Mouse (Mus musculus) adrenal gland, adult (tissue): Measurements from ENCODE around the gene Tesk2.
A peak's percentile ranks its signal among the peaks of the same experiment; 100 is the strongest.
"Not testable (repeated sequence)": the region's sequence is repeated elsewhere in the genome, so short reads cannot be mapped to it uniquely, and the experiment has no call there.

Experiments used
- DNase-seq, 2 experiments: peaks; one replicate each; pipeline ENCODE4 v3.0.0; 2022 to 2023; ENCODE audit warnings: low spot score in 1 of 2; ENCODE audit not compliant: inconsistent age in 2 of 2

The Tesk2 gene

DNA sequence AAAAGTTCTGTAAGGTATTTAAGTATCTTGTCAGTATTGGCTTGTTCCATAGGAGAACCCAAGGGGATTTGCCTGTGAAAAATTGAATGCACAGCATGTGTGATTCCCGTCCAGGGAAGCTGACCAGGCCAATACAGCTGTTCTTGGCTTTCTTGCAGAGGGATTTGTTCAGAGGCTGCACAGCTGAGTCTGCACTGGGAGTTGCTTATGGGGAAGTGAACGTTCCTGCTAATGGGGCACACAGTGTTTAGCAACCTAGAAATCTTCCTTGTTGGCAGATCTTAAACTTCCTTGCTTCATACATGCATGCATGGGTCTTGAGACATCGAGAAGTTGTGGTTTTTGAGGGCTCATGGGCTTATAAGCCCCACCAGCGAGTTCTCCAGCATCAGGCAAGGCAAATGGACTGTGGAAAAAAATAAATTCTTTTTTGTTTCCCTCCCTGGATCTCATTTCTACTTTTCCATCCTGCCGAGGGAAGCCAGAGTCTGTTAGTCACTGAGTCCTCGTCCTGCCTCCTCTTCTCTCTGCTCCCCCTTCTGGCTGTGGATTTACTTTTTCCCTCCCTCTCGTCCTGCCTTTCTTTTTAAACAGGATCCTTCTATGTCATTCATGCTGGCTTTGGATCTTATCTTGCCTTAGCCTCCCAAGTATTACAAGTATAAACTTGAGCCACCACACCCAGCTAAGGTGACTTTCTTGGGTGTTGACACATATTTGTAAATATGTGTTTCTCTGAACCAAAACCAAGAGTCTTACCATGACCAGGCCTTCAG, 67.4 kb downstream of the Tesk2 start:
- DNase-seq = peak in 1 of 2 experiments; percentile 56

DNA sequence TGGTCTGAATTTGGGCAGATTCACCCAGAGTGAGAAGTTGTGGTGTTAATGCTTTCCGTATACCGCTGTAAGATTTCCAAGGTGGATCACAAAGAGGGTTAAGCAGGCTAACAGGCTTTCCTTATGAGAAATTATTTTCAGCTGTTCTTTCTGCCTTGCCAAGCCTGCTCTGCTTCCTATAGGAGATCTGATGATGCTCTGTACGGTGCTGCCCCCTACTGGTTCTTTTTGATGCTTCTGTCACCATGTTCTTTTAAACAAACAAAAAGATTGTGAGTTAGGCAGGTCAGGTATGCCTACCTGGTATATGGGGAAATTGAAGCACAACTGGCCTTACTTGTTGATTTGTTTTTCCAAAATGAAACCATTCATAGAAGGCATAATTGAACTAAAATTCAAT, 68.2 kb downstream of the Tesk2 start:
- DNase-seq = peak; percentile 75 to 95

DNA sequence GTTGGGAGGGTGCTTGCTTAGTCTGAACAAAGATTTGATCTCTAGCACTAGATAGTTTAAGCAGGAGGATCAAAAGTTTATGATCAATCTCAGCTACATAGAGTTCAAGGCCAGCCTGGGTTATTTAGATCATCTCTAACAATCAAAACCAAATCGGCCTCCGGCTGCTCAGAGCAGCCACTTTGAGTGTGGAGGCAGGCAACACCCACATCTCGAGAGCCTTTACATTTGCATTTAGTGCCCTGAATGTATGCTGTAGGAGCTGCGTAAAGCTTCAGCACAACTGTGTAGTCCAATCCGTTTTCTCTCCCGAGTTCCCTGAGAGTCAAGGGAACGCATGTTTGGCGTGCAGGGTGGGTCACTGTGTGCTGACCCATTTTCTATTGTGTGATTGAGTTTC, 71.7 kb downstream of the Tesk2 start:
- no peak for DNase-seq

DNA sequence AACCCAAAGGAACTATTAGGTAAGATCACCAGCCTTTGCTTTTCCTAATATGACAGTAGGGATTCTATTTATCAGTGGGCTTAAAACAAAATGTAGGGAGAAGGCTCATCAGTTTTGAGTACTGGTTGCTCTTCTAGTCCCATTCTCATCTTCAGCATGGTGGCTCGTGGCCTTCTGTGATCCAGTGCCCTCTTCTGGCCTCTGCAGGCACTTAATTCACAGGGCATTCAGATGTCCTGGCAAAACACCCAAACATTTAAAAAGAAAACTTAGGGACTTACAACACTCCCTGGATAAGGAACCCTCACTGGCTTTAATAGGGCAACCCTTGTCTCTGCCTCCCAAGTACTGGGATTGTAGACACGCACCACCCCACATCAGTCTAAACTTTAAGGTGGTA, 73.5 kb downstream of the Tesk2 start:
- DNase-seq = no peak

DNA sequence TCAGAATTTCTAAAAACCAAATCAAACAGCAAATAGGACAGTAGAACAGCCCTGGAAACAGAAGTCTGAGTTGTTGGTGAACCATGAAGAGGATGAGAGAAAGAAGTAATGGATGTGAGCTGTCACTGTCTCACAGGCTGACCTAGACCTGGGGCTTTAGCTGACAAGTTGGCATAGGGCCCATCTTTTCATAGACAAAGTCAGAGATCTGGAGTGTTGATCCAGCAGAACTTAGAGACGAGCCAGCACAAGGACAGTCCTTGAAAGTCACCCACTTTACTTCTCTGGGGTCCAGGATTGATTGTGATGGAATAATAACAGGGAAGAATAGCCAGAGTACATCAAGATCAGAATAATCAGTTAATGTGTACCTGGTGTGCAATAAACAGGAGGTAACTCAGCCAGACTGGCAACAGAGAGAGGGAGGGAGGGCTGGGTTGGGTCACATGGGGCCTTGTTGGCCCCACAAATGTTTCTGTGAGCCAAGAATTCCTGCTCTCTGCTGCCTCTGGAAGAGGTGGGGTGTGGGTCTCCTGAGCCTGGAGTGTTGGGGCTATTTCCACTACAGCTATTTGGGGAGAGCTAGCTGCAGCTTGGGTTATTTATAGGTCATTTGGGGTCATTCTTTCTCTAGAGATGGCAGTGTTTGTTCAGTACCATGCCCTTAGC, 75.8 kb downstream of the Tesk2 start:
- peak in 1 of 2 experiments; percentile 83 for DNase-seq

DNA sequence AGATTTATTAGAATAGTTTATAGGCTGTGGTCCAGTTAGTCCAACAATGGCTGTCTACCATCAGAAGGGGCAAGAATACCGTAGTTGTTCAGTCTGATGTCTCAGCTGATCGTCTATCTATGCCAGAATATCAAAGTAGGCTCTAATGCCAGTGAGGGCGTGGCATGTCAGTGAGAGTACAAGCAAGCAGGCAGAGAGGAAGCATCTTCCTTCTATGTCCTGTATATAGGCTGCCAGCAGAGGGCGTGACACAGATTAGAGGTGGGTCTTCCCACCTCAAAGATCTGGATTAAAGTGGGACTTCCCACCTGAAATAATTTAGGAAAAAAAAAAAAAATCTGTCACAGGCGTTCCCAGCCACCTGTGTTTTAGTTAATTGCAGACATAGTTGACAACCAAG, 79.2 kb downstream of the Tesk2 start:
- no peak for DNase-seq

DNA sequence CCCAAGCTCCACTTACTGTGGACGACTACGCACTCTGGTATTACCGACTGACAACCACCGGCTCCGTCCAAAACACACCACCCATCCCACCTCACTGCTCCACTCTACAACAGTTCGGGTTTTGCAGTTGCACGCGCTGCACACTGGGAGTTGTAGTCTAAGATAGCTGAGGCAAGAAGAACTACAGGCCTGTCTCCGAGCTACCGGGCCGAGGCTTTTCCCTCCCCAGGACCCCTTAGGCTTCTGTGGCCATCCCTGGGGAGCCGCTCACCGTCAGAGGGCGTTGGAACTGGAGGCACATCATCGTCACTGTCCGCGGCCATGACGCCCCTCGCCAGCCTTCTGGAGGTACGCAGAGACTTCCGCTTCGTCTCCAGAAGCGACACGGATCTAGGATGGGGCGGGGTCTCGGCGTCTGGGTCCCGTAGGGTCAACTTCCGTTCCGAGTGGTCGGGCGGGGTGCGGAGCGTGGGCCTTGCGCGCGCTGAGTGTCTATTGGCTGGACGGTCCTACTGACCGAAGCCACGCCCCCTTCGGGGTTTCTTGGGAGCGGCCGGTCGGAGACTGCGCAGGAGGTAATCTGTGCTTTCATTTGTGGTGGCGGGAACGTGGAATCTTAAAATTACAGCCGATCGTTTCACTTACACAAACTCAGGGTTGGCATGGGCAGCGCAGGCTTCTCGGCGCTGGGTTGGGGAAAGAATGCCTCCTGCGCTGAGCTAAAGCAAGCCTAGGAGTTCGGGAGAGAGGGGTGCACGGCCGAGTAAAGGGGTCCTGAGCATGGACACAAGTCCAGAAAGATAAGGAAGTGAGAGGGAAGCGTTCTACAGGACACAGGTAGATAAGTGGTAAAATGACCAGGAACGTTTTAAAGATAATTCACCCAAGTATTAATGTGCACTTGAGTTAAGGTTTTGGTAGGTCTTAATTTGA, 86.7 kb downstream of the Tesk2 start, which contains the start of the genes Toe1 and Mutyh:
Gene Toe1, minus strand, starts transcription at position 444 of the 933 bp plus-strand sequence.
Gene Mutyh, plus strand, starts transcription at position 527 of the 933 bp plus-strand sequence.
- peak; percentile 96 to 97 for DNase-seq

DNA sequence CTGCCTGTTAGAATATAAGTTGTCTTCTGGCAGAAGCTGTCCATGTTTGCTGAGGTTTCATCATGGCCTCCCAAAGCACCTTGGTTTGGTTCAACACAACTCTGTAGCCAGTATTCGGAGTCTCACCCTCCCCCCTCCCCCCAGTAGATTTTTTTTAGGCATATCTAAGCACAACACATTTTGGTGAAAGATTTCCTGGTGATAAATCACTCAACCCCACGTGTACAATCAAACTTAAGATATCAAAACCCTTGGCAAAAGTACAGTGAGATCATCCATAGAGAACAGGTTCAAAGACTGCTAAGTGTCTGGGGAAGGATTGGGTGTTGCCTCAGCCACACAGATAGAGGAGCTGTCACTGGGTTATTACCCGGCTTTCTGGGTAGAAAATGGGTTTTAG, 90.3 kb downstream of the Tesk2 start:
- no peak for DNase-seq

DNA sequence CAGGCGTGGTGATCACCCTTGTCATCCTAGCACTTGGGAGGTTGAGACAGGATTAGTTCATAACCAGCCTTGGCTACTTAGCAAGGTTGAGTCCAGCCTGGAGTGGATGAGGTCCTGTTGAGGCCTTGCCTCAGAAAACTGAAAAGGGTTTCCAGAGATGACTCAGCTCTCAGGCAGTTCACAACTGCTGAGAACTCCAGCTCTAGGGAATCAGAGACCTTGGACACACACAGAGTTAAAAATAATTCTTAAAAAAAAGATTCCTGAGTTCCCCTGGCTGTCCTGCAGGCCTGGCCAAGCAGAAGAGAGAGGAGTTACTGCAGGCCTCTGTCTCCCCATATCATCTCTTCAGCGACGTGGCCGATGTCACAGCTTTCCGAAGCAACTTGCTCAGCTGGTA, 94.5 kb downstream of the Tesk2 start:
- DNase-seq = peak in 1 of 2 experiments; percentile 48

DNA sequence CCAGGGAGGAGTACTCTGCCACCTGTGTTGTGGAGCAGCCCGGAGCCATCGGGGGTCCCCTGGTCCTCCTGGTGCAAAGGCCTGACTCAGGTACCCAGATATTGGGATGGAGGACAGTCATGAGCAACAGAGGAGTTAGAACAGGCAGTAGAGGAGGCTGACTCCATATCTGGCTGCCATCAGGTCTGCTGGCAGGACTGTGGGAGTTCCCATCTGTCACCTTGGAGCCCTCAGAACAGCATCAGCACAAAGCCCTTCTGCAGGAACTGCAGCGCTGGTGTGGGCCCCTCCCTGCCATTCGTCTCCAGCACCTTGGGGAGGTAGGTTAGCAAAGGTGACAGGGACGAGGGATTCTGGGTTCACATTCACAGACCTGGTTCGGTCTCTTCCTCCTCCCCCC, 96.7 kb downstream of the Tesk2 start:
- no peak for DNase-seq

DNA sequence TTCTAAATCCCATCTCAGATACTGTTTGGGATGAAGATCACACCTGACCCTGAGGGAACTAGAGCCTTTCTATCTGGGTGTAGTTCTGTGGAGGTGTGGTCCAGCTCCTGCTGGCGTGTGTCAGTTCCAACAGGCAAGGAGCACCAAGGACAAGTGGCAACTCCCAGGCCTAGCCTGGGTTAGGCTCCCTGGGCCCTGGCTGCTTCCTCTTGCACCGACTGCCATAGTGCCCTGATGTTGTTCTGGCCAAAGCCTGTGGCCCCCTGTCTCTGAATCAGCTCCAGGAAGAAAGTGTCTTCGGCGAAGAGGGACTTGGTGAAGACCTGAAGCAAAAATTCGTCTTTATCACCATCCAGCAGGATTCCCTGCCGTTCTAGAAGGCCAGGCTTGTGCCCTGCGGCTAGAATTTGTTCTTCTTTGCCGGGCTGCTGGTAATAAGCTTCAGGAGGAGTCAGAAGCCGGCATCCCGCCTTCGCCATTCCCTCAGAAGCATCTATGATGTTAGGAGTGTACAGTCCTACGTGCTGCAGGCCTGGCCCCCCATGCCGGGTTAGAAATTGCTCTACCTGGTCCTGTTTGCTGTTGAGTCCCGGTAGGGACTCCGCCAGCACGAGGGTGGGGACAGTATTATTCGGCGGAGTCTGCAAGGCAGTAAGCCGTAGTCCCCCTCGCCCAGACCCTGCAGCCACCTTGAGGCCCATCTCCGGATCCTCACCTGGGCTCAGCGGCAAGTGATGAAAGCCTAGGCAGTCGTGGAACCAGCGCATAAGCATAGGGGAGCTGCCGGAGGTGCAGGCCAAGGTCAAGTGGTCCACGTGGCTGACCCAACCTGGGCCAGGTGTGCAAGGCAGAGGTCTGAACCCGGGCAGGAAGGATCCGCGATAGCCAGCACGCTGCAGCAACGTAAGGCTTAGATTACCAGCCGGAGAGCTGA, 99.5 kb downstream of the Tesk2 start:
- DNase-seq = no peak

DNA sequence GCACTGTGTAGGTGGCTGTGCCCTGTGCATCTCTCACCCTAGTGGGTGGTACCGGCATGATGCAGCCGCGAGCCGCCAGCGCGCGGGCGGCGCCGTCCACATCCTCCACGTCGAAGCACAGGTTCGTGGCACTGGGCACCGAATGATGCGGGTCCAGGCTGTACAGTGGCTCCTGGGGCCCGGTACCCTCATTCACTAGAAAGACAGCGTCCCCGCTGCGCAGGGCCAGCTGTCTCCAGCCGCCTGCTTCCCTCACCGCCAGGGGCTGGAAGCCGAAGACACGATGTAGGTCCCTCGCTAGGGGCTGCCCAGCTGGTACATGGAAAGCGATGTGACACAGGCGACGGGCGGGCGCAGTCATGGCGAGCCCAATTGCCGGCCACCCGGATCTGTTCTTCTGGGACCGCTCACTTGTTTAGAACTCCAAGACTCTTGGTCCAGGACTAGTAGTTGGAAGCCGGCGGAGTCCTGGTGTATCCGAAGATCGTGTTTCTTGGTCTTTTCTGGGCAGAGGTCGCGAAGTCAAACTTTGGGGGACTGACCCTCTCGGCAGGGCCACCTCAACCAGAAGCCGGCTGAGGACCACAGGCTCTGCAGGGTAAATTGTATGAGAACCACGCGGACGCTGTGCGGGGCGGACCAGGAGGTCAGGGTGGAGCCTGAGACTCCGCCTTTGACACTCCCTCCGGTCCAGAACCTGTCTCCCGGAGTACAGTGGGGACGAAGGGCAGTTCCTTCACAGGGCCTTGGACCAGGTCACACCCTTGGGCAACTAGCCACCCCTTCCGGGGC, 100.3 kb downstream of the Tesk2 start:
- peak; percentile 87 to 96 for DNase-seq

DNA sequence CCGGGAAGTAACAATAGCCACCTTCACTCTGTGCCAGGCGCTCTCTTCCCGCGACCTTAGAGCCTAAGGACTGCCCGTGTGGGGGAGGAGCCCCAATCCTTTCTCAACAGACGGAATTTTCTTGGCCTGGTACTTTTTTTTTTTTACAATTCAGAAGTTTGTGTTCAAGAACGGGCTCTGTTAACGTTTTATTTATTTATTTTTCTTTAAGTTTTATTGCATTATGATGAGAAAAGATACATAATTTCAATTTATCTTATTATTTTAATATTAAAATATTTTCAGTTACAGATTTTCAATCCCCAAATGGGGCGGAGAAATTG, 100.9 kb downstream of the Tesk2 start, which contains the start of gene Hpdl:
Gene Hpdl, minus strand, starts transcription at position 14 of the 323 bp plus-strand sequence.
- DNase-seq = no peak

DNA sequence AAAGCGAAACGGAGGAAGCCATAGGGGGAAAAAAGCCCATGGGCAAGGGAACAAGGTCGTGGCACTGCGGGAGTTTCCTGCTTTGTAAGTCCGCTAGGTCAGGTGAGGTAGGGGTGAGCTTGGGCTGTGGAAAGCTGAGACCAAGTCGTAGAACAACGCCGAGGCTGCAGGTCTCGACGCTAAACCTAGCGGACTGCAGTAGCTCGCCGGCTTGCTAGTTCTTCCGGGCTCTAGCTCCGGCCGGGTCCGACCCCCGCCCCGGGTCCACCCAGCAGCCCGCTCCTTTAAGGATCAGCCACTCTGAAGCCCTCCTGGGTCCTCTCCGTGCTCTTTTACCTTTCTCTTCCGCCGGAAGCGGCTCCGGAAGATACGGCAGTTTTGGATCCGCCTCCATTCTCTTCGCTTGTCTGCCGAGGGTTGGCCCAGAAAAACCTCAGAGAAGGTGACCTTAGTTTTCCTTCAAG, 103.8 kb downstream of the Tesk2 start:
- DNase-seq = peak; percentile 80 to 93

DNA sequence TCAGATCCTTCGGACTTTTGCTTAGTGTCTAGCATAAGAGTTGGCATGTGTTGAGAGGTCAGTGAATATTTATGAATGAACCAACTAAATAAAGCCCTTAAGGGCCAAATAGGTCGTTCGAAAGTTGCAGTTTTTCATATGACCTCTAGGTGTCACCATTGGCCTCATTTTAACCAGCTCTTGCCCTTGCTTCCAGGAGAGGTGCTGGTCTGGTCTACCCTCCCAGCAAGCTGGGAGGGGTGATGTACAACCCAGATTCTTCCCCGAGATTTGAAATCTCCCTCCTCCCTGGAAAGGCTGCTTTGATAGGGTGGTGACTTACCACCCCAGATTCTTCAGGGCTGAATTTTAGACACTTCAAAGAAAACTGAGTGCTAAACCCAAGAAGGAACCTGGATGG, 107.1 kb downstream of the Tesk2 start:
- DNase-seq = peak in 1 of 2 experiments; percentile 79

DNA sequence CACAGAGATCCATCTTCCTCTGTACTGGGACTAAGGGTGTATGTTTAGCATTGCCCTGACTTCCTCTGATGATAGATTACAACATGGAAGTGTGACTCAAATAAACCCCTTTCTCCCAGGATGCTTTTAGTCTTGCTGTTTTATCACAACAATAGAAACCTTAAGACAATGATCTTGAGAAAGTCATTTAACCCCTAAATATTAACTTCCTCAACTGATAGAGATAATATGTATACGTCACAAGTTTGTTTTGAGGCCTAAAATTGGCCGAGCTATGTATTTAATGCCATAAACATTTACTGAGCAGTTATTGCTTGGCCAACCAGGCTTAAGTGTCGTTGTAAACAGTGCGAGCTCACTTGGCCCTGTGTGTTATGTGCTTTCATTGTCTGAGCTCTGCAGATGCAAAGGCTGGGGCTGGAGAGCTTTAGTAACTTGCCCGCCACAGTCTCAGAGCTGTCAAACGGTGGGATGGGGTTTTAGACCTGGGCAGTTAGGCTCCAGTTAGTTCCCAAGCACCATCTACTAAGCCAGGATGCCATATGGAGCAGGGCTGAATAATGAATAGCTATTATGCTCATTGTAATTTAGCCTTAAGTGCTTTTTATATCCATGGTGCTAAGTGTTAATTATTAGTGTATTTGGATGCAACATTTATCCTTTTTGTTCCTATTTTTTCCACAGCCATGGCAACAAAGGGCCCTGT, 108.8 kb downstream of the Tesk2 start:
- no peak for DNase-seq

DNA sequence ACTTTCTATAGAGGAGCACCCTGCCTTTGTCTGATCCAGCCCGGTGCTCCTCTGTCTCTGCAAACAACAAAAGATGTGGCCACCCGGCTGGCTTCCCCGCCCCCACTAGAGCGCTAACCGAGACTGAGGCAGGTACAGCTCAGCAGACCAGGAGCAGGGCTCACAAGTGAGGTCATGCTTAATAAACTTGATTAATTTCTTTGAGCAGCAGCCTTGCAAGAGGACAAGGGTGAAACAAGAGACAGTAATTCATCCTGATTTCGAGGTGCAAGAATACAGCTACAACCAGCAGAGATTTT, 109.3 kb downstream of the Tesk2 start:
- no peak for DNase-seq

DNA sequence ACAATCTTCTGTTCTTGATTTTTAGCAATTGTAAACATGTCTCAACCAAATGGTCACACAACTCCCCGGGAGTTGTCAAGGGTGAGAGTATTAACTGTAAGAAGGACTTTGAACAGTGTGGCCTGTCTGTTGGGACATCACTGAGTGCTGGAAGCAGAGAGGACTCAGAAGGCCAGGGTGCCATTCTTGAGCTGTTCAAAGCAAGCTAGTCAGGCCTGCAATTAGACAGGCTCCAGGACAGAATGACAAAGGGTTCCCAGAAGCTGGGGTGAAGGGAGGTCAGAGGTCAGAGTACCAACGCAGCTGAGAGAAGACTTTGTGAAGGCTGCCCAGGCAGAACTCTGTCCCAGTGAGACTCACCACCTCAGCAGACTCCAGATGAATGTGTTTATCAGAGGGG, 118.3 kb downstream of the Tesk2 start:
- no peak for DNase-seq

DNA sequence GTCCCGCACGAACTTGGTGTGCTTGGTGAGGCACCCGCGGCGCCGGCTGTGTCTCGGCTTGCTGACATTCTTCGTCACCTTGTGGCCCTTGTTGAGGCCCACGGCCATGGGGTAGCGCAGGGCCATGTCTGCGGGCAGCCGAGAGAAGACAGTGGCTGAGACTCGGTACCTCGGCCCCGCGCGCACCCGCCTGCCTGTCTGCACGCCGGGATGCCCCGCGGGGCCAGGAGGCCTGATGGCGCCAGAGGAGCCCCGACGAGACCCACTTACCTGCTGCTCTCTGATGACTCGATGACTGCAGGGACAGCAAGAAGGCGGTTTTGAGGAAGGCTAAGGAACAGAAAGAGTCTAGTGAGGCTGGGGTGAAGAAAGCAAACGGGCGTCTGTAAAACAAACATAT, 119.3 kb downstream of the Tesk2 start:
- DNase-seq = not testable (repeated sequence)
